Mouse (Mus musculus): Measurements from ENCODE around the gene Trim32. TPM values are rescaled to one million over a fixed set of nuclear protein-coding genes. Genes with fewer than 3 reads are reported as not detected.

Trim32 gene
- polyA plus RNA-seq (2015; fragmentation: Nextera tagmentation; extraction: Ambion mirVana): 5.2 and 6.1 TPM in 2 replicates

DNA sequence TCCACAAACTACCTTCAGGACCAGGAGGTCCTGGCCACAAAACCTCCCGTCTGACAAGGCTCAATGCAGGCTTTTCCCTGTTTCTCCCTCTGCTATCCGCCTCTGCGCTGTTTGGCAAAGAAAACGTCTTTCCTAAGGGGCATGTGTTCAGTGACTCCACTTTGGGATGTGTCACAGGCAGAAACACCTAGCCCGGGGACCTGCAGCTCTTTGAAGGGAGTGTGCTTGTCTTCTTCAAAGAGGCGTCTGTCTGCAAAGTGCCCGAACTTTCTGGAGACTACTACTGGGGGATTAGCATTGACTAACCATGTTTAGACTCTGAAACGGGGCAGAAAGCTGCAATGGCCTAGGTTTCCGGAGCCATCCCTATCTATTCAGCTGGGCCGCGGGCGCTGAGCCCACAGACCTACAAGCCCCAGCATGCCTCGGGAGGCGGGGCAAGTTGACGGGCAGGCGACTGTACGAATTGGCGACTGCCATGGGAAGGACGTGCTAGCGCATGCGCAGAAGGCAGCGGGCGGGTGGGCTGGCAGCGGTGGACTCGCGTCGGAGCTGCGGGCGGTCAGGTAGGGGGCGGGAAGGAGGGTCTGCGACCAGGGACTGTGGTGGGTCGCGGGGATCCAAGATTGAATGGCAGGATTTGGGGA lies at the start of gene Trim32:
Gene Trim32 (plus strand): TSS at position 483 of the 647 bp plus-strand sequence.
- H3K9me3 ChIP-seq (replicated peaks; ENCODE audit: control insufficient read depth, low read length): no peaks in the 10 kb centered on the region
- H3K4me2 ChIP-seq (ENCODE audit: low read depth, low read length): peak within 1 kb of the TSS; percentile 69
- H3K27me3 ChIP-seq (ENCODE audit: control insufficient read depth, insufficient read depth, low read depth, low read length): no peaks in the 10 kb centered on the region
- H3K4me3 ChIP-seq (ENCODE audit: low read depth, low read length): peak within 1 kb of the TSS; percentile 72
- ATAC-seq (ENCODE audit: low read depth): peak; percentile 93
- peak within 1 kb of the TSS; percentile 68 for H3K9ac ChIP-seq (ENCODE audit: low read depth, low read length)
- H3K27ac ChIP-seq (ENCODE audit: low read length): no peak within 1 kb of the TSS
- H3K4me1 ChIP-seq (ENCODE audit: control insufficient read depth, low read depth, low read length): peaks cover 5% of the 10 kb centered on the region; the same call in 1 of the 2 replicates
- H3K36me3 ChIP-seq (ENCODE audit: control insufficient read depth, insufficient read depth): no peaks in the 10 kb centered on the region
- WGBS (ENCODE audit: insufficient replicate concordance): 4% methylated on average over 33 of the region's 33 CpGs

DNA sequence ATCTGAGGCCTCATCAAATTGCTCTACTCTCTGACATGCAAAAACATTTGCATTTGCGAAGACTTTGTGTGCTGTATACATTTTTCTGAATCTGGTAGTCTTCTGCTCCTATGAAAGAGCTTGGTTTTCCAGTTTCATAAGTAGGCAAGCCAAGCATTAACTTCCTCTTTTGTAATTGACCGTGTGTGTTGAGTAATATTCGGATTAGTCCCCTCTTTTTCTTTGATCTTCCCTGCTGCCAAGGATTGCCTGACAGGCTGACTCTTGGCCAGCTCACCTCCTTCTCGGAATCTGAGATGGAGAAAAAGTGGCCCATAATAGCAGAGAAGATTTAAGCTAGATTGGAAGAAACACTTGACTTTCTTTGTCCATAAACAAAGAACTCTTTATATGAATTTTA lies 39.3 kb upstream of the Trim32 start:
- Histone ChIP-seq H3K4me3 (ENCODE audit: low read depth, low read length) (no peak overlapping the region), H3K27me3 (ENCODE audit: control insufficient read depth, insufficient read depth, low read depth, low read length) (no peaks in the 10 kb centered on the region), H3K36me3 (ENCODE audit: control insufficient read depth, insufficient read depth) (no peaks in the 10 kb centered on the region), H3K27ac (ENCODE audit: low read length) (no peak overlapping the region), H3K4me2 (ENCODE audit: low read depth, low read length) (no peak overlapping the region), H3K9ac (ENCODE audit: low read depth, low read length) (no peak overlapping the region), H3K4me1 (ENCODE audit: control insufficient read depth, low read depth, low read length) (no peaks in the 10 kb centered on the region), H3K9me3 (replicated peaks; ENCODE audit: control insufficient read depth, low read length) (no peaks in the 10 kb centered on the region)
- 31% methylated on average over 4 of the region's 4 CpGs for WGBS (ENCODE audit: insufficient replicate concordance)
- no peak for ATAC-seq (ENCODE audit: low read depth)

- Histone ChIP-seq H3K4me2 (ENCODE audit: low read depth, low read length) (no peak overlapping the region), H3K9me3 (replicated peaks; ENCODE audit: control insufficient read depth, low read length) (no peaks in the 10 kb centered on the region), H3K27ac (ENCODE audit: low read length) (no peak overlapping the region), H3K4me3 (ENCODE audit: low read depth, low read length) (no peak overlapping the region), H3K9ac (ENCODE audit: low read depth, low read length) (no peak overlapping the region), H3K4me1 (ENCODE audit: control insufficient read depth, low read depth, low read length) (no peaks in the 10 kb centered on the region), H3K36me3 (ENCODE audit: control insufficient read depth, insufficient read depth) (no peaks in the 10 kb centered on the region), H3K27me3 (ENCODE audit: control insufficient read depth, insufficient read depth, low read depth, low read length) (no peaks in the 10 kb centered on the region)
- WGBS (ENCODE audit: insufficient replicate concordance): 36% methylated on average over 1 of the region's 1 CpGs
- ATAC-seq (ENCODE audit: low read depth): no peak
Measured at GRCm38 (mm10) chr4:65580254-65580653, 24.5 kb upstream of the Trim32 start.

GRCm38 (mm10) chr4:65586947-65587346 lies 17.8 kb upstream of the Trim32 start:
- Histone ChIP-seq H3K9ac (ENCODE audit: low read depth, low read length) (no peak overlapping the region), H3K27me3 (ENCODE audit: control insufficient read depth, insufficient read depth, low read depth, low read length) (no peaks in the 10 kb centered on the region), H3K4me2 (ENCODE audit: low read depth, low read length) (no peak overlapping the region), H3K4me1 (ENCODE audit: control insufficient read depth, low read depth, low read length) (no peaks in the 10 kb centered on the region), H3K4me3 (ENCODE audit: low read depth, low read length) (no peak overlapping the region), H3K27ac (ENCODE audit: low read length) (no peak overlapping the region), H3K36me3 (ENCODE audit: control insufficient read depth, insufficient read depth) (no peaks in the 10 kb centered on the region), H3K9me3 (replicated peaks; ENCODE audit: control insufficient read depth, low read length) (no peaks in the 10 kb centered on the region)
- no peak for ATAC-seq (ENCODE audit: low read depth)
- 53% methylated on average over 5 of the region's 5 CpGs for WGBS (ENCODE audit: insufficient replicate concordance)

DNA sequence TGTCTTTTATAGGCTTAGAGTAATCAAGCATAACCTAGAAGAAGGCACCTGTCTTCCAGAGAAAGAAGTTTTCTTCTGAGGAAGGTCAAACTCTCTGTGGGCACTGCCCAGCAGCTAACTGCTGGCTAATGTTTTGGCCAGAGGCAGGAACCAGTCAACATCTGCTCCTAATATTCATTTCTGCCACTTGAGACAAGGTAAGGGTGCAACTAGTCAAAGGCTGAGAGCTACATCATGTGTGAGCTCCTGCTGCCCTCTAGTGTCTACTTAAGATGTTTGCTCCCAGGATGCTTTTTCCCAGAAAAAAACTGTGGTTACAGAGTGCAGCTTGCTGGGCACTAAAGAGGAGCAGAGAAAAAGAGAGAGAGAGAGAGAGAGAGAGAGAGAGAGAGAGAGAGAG lies 15.0 kb upstream of the Trim32 start:
- Histone ChIP-seq H3K9me3 (replicated peaks; ENCODE audit: control insufficient read depth, low read length) (no peaks in the 10 kb centered on the region), H3K27ac (ENCODE audit: low read length) (no peak overlapping the region), H3K36me3 (ENCODE audit: control insufficient read depth, insufficient read depth) (no peaks in the 10 kb centered on the region), H3K27me3 (ENCODE audit: control insufficient read depth, insufficient read depth, low read depth, low read length) (no peaks in the 10 kb centered on the region), H3K4me3 (ENCODE audit: low read depth, low read length) (no peak overlapping the region), H3K4me1 (ENCODE audit: control insufficient read depth, low read depth, low read length) (no peaks in the 10 kb centered on the region), H3K9ac (ENCODE audit: low read depth, low read length) (no peak overlapping the region), H3K4me2 (ENCODE audit: low read depth, low read length) (no peak overlapping the region)
- ATAC-seq (ENCODE audit: low read depth): no peak

DNA sequence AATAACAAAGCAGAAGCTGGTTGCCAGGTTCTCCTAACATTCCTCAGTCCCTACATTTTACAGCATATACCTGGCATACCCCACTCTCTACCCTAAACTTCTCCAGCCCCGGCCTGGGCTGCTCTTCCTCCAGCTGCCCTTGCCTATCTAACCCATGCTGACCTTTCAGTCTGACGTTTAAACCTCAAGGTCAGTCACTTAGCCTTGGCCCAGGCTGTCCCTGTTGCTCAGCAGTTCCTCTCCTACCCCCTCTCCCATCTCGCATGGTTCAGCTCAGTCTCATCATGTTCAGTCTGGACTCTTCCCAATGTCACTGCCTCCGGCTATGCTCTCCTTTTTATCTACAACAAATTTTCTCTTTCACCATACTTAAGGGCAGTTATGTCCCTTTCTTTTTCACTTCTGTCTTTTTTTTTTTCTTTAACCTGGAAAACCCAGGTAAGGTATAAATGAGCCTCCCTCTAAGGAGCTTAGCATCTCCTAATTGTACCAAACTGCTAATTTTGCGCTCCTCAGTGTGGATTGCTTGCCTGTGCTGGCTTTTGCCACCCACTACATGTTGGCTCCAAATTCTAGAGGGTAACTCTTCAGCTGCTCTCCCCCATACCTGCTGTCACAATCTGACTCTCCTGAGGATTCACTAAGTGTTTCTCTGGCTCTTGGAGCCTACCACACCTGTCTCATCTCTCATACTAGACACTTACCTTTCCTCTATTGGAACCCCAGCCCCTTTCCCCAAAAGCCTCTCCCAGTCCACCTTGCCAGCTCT lies 10.0 kb upstream of the Trim32 start:
- no peak overlapping the region for H3K4me2 ChIP-seq (ENCODE audit: low read depth, low read length)
- no peak overlapping the region for H3K4me3 ChIP-seq (ENCODE audit: low read depth, low read length)
- no peaks in the 10 kb centered on the region for H3K27me3 ChIP-seq (ENCODE audit: control insufficient read depth, insufficient read depth, low read depth, low read length)
- H3K27ac ChIP-seq (ENCODE audit: low read length): no peak overlapping the region
- no peak for ATAC-seq (ENCODE audit: low read depth)
- no peaks in the 10 kb centered on the region for H3K9me3 ChIP-seq (replicated peaks; ENCODE audit: control insufficient read depth, low read length)
- H3K4me1 ChIP-seq (ENCODE audit: control insufficient read depth, low read depth, low read length): no peaks in the 10 kb centered on the region
- 45% methylated on average over 5 of the region's 5 CpGs for WGBS (ENCODE audit: insufficient replicate concordance)
- H3K36me3 ChIP-seq (ENCODE audit: control insufficient read depth, insufficient read depth): no peaks in the 10 kb centered on the region
- H3K9ac ChIP-seq (ENCODE audit: low read depth, low read length): no peak overlapping the region

DNA sequence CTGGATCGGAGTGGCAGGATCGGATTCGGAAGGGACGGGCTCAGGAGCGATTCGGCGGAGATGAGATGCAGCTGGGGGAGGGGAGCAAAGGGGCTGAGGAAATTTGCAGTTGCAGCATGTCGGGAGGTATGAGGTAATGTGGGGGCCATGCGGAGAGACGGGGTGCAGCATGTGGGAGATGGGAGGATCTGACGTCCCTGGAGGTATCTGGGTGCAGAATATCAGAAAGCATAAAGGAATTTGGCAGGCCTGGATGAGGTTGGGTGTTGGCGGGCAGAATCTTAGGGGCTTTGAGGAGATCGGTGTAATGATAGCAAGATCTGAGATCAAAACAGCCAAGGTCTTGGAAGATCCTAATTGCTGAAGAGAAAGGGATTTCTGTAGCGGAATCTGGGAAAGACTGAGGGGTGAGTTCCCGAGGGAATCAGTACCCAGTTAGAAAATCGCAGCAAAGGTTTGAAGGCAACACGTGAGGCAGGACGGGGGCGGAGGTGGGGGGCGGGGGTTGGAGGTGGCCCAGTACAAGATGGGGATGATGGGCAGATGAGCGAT lies 441 bp downstream of the Trim32 start:
- peak; percentile 38 for ATAC-seq (ENCODE audit: low read depth)
- Histone ChIP-seq H3K4me1 (ENCODE audit: control insufficient read depth, low read depth, low read length) (peaks cover 5% of the 10 kb centered on the region; the same call in 1 of the 2 replicates), H3K4me2 (ENCODE audit: low read depth, low read length) (peak overlapping the region; percentile 69), H3K4me3 (ENCODE audit: low read depth, low read length) (peak overlapping the region; percentile 72), H3K9me3 (replicated peaks; ENCODE audit: control insufficient read depth, low read length) (no peaks in the 10 kb centered on the region), H3K9ac (ENCODE audit: low read depth, low read length) (peak overlapping the region; percentile 68), H3K36me3 (ENCODE audit: control insufficient read depth, insufficient read depth) (no peaks in the 10 kb centered on the region), H3K27me3 (ENCODE audit: control insufficient read depth, insufficient read depth, low read depth, low read length) (no peaks in the 10 kb centered on the region), H3K27ac (ENCODE audit: low read length) (no peak overlapping the region)
- WGBS (ENCODE audit: insufficient replicate concordance): 1% methylated on average over 21 of the region's 21 CpGs

- ATAC-seq (ENCODE audit: low read depth): peak; percentile 47; the same call in 1 of the 2 replicates
- H3K4me2 ChIP-seq (ENCODE audit: low read depth, low read length): no peak overlapping the region
- H3K4me3 ChIP-seq (ENCODE audit: low read depth, low read length): no peak overlapping the region
- H3K4me1 ChIP-seq (ENCODE audit: control insufficient read depth, low read depth, low read length): peaks cover 5% of the 10 kb centered on the region; the same call in 1 of the 2 replicates
- H3K9ac ChIP-seq (ENCODE audit: low read depth, low read length): no peak overlapping the region
- H3K27me3 ChIP-seq (ENCODE audit: control insufficient read depth, insufficient read depth, low read depth, low read length): no peaks in the 10 kb centered on the region
- no peaks in the 10 kb centered on the region for H3K36me3 ChIP-seq (ENCODE audit: control insufficient read depth, insufficient read depth)
- H3K9me3 ChIP-seq (replicated peaks; ENCODE audit: control insufficient read depth, low read length): no peaks in the 10 kb centered on the region
- no peak overlapping the region for H3K27ac ChIP-seq (ENCODE audit: low read length)
- WGBS (ENCODE audit: insufficient replicate concordance): 48% methylated on average over 10 of the region's 10 CpGs
Measured at GRCm38 (mm10) chr4:65607184-65607631, 2.4 kb downstream of the Trim32 start.

DNA sequence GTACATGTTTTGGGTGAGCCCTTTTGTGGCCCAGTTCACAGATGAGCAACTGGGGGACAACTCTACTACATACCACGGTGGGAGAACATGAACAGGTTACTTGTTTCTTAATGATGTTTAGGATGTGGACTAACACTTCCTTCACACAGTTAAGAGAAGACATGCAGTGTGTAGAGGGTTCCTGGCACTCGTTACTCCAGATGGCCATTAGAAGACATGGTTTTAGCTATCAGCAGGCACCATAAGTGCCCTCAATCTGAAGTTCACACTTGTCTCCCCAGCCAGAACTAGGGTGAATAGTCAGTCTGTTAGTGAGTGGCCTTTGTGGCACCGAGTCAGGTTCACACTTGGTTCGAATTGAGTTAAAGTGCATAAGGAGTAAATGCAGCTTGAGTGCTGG lies 3.3 kb downstream of the Trim32 start:
- no peak overlapping the region for H3K9ac ChIP-seq (ENCODE audit: low read depth, low read length)
- H3K27ac ChIP-seq (ENCODE audit: low read length): no peak overlapping the region
- H3K4me2 ChIP-seq (ENCODE audit: low read depth, low read length): no peak overlapping the region
- no peak for ATAC-seq (ENCODE audit: low read depth)
- peaks cover 5% of the 10 kb centered on the region; the same call in 1 of the 2 replicates for H3K4me1 ChIP-seq (ENCODE audit: control insufficient read depth, low read depth, low read length)
- peaks cover 1% of the 10 kb centered on the region; the same call in 1 of the 2 replicates for H3K36me3 ChIP-seq (ENCODE audit: control insufficient read depth, insufficient read depth)
- no peaks in the 10 kb centered on the region for H3K9me3 ChIP-seq (replicated peaks; ENCODE audit: control insufficient read depth, low read length)
- WGBS (ENCODE audit: insufficient replicate concordance): 54% methylated on average over 4 of the region's 4 CpGs
- H3K4me3 ChIP-seq (ENCODE audit: low read depth, low read length): no peak overlapping the region
- no peaks in the 10 kb centered on the region for H3K27me3 ChIP-seq (ENCODE audit: control insufficient read depth, insufficient read depth, low read depth, low read length)
